Mouse (Mus musculus) liver, adult 2 months (tissue): ENCODE data around the gene Gm20696. TPM values are rescaled to one million over a fixed set of nuclear protein-coding genes. Genes with fewer than 3 reads are reported as not detected.

Source experiments
- DNase-seq: peaks from one replicate; pipeline ENCODE4 v3.0.0-alpha.2; 2011; ENCODE audit warnings: low read depth, low spot score; ENCODE audit errors: extremely low read depth
- H3K27ac ChIP-seq: fragments of 200-500 bp; replicated peaks from 2 replicates; pipeline ENCODE4 v1.5.1; 2012; ENCODE audit warnings: low read depth, mild to moderate bottlenecking, control low read depth, inconsistent platforms, low read length; ENCODE audit not compliant: insufficient read depth
- H3K27me3 ChIP-seq: fragments of 200-500 bp; 2 replicates; pipeline ENCODE4 v1.6.1; 2012; ENCODE audit warnings: mild to moderate bottlenecking, moderate library complexity, low read length, inconsistent platforms; ENCODE audit not compliant: control insufficient read depth, insufficient read depth
- H3K36me3 ChIP-seq: fragments of 200-500 bp; 2 replicates; pipeline ENCODE4 v1.6.1; 2012; ENCODE audit warnings: low read length, inconsistent platforms; ENCODE audit not compliant: control insufficient read depth, insufficient read depth
- H3K4me1 ChIP-seq: fragments of 200-500 bp; 2 replicates; pipeline ENCODE4 v1.6.1; 2011; ENCODE audit warnings: low read length; ENCODE audit not compliant: control insufficient read depth, insufficient read depth
- H3K4me3 ChIP-seq: fragments of 200-500 bp; 2 replicates; pipeline ENCODE4 v1.5.1; 2011; ENCODE audit warnings: low read depth, mild to moderate bottlenecking, control low read depth, low read length, moderate library complexity; ENCODE audit not compliant: insufficient read depth
- H3K79me2 ChIP-seq: fragments of 200-500 bp; 2 replicates; pipeline ENCODE4 v1.6.1; 2012; ENCODE audit warnings: inconsistent platforms, mild to moderate bottlenecking, low read length, moderate library complexity; ENCODE audit not compliant: control insufficient read depth, insufficient read depth
- H3K9ac ChIP-seq: fragments of 200-500 bp; 2 replicates; pipeline ENCODE4 v1.6.1; 2012; ENCODE audit warnings: low read depth, mild to moderate bottlenecking, control low read depth, inconsistent platforms, low read length
- CTCF ChIP-seq: fragments of 200-500 bp; IDR thresholded peaks from 2 replicates; pipeline ENCODE4 v1.5.1; 2011; ENCODE audit warnings: low read depth, low read length, control low read depth
- POLR2A ChIP-seq: fragments of 200-500 bp; IDR thresholded peaks from 2 replicates; pipeline ENCODE4 v1.6.1; 2011; ENCODE audit warnings: low read length, control low read depth; ENCODE audit not compliant: insufficient read depth; ENCODE audit errors: extremely low read depth
- WGBS: fragments of 180-500 bp; shearing (Covaris S2); methylation state at CpG from one replicate; pipeline ENCODE4 v1.1.7; 2018; 5-methylcytosine and 5-hydroxymethylcytosine counted together
- polyA plus RNA-seq: library from polyadenylated mRNA; depleted of rRNA; stranded (reverse); fragments of >200 nt; gene quantifications from 2 replicates; pipeline ENCODE4 v1.2.3, GENCODE M21; 2012
- total RNA-seq: library from RNA; depleted of rRNA; stranded (reverse); fragments of >200 nt; gene quantifications from 2 replicates; pipeline ENCODE4 v1.2.3, GENCODE M21; 2014

Gm20696 gene
- total and polyA plus RNA-seq, 2 experiments, result 0.26 to 6.5 TPM

GRCm38 (mm10) chr6:99420666-99421065 is 245.9 kb downstream of the Gm20696 start:
- Histone ChIP-seq H3K4me3 (no peak overlapping the region), H3K9ac (no peak overlapping the region), H3K79me2 (peaks cover 5% of the 10 kb centered on the region; the same call in 1 of the 2 replicates), H3K4me1 (no peaks in the 10 kb centered on the region), H3K36me3 (no peaks in the 10 kb centered on the region; the same call in 1 of the 2 replicates), H3K27me3 (no peaks in the 10 kb centered on the region), H3K27ac (no peak overlapping the region)
- DNase-seq, result no peak
- WGBS, result 91% methylated on average over 8 of the region's 8 CpGs
- TF ChIP-seq CTCF (no peak), POLR2A (no peak)

GRCm38 (mm10) chr6:99412598-99412997 is 254.0 kb downstream of the Gm20696 start:
- WGBS, result 87% methylated on average over 6 of the region's 6 CpGs
- no peak for DNase-seq
- Histone ChIP-seq H3K79me2 (peaks cover 16% of the 10 kb centered on the region; the same call in 1 of the 2 replicates), H3K36me3 (no peaks in the 10 kb centered on the region; the same call in 1 of the 2 replicates), H3K9ac (no peak overlapping the region), H3K4me1 (no peaks in the 10 kb centered on the region), H3K4me3 (no peak overlapping the region), H3K27ac (no peak overlapping the region), H3K27me3 (no peaks in the 10 kb centered on the region)
- TF ChIP-seq CTCF, result no peak
- no peak for TF ChIP-seq POLR2A

GRCm38 (mm10) chr6:99409602-99410001 is 257.0 kb downstream of the Gm20696 start:
- H3K36me3 ChIP-seq, result no peaks in the 10 kb centered on the region; the same call in 1 of the 2 replicates
- WGBS, result 95% methylated on average over 5 of the region's 5 CpGs
- no peak overlapping the region for H3K27ac ChIP-seq
- H3K79me2 ChIP-seq, result peaks cover 12% of the 10 kb centered on the region; the same call in 1 of the 2 replicates
- H3K27me3 ChIP-seq, result no peaks in the 10 kb centered on the region
- H3K9ac ChIP-seq, result no peak overlapping the region
- H3K4me1 ChIP-seq, result no peaks in the 10 kb centered on the region
- no peak for DNase-seq
- H3K4me3 ChIP-seq, result no peak overlapping the region
- TF ChIP-seq CTCF, result no peak
- TF ChIP-seq POLR2A, result no peak

GRCm38 (mm10) chr6:99408880-99409279 is 257.7 kb downstream of the Gm20696 start:
- Histone ChIP-seq H3K4me1 (no peaks in the 10 kb centered on the region), H3K9ac (no peak overlapping the region), H3K27me3 (no peaks in the 10 kb centered on the region), H3K36me3 (no peaks in the 10 kb centered on the region), H3K4me3 (no peak overlapping the region), H3K27ac (no peak overlapping the region), H3K79me2 (peaks cover 10% of the 10 kb centered on the region; the same call in 1 of the 2 replicates)
- 93% methylated on average over 4 of the region's 4 CpGs for WGBS
- TF ChIP-seq POLR2A, result no peak
- no peak for DNase-seq

- Histone ChIP-seq H3K9ac (no peak overlapping the region), H3K36me3 (no peaks in the 10 kb centered on the region), H3K4me3 (no peak overlapping the region), H3K27me3 (no peaks in the 10 kb centered on the region), H3K27ac (no peak overlapping the region), H3K79me2 (peaks cover 4% of the 10 kb centered on the region; the same call in 1 of the 2 replicates), H3K4me1 (no peaks in the 10 kb centered on the region)
- TF ChIP-seq CTCF, result no peak
- TF ChIP-seq POLR2A, result no peak
- DNase-seq, result peak; percentile 17
- 85% methylated on average over 6 of the region's 6 CpGs for WGBS
These were observed 262.7 kb downstream of the Gm20696 start for GRCm38 (mm10) chr6:99403755-99404390.

- Histone ChIP-seq H3K36me3 (0 out of 2 replicates have a peak, but pooled peaks cover 3% of the 10 kb centered on the region), H3K4me1 (no peaks in the 10 kb centered on the region), H3K27me3 (no peaks in the 10 kb centered on the region), H3K4me3 (no peak overlapping the region), H3K9ac (no peak overlapping the region), H3K27ac (no peak overlapping the region), H3K79me2 (peaks cover 5% of the 10 kb centered on the region)
- WGBS, result 82% methylated on average over 9 of the region's 9 CpGs
- TF ChIP-seq CTCF (no peak), POLR2A (no peak)
- DNase-seq, result no peak
These were observed 263.7 kb downstream of the Gm20696 start for GRCm38 (mm10) chr6:99402941-99403340.
